Mouse (Mus musculus): ENCODE measurements around the gene Stra6. TPM values are rescaled to one million over a fixed set of nuclear protein-coding genes. Genes with fewer than 3 reads are reported as not detected.
A peak's percentile ranks its signal among the peaks of the same experiment; 100 is the strongest.

Stra6 gene
- total and polyA plus RNA-seq, 2 experiments: not detected

DNA sequence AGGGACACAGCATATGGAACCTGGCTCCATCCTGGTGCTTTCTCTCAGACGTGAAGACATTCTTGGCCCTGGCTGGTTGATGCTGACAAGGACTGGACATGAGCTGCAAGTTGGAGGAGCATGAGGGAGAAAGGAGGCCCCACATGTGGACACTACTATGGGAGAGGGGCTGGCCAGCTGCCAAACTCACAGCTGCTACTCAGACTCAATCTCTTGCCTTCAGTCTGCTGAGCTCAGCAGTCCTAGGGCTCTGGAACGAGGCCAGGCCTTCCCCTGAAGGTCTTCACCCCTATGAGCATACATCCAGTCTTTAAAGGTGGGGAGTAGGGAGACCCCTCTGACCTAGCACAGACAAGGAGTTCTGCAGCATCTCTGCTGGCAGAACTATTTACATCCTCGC lies 91.8 kb downstream of the Stra6 start:
- Histone ChIP-seq H3K27me3 (ENCODE audit: control insufficient read depth, insufficient read depth, low read length) (no peaks in the 10 kb centered on the region), H3K79me2 (ENCODE audit: control insufficient read depth, insufficient read depth, low read length) (no peaks in the 10 kb centered on the region), H3K4me3 (ENCODE audit: insufficient read depth, low read depth, low read length) (no peak overlapping the region), H3K36me3 (ENCODE audit: control insufficient read depth, insufficient read depth, low read length) (no peaks in the 10 kb centered on the region), H3K27ac (replicated peaks; ENCODE audit: insufficient read depth, low read depth, low read length) (no peak overlapping the region), H3K9ac (ENCODE audit: low read depth, low read length) (no peak overlapping the region), H3K4me1 (ENCODE audit: control insufficient read depth, insufficient read depth, low read length) (no peaks in the 10 kb centered on the region)
- TF ChIP-seq CTCF (IDR thresholded peaks at IDR 0.05; ENCODE audit: low read depth, low read length): no peak
- TF ChIP-seq POLR2A (IDR thresholded peaks at IDR 0.05; ENCODE audit: extremely low read depth, insufficient read depth, low read length): no peak
- 55% methylated on average over 3 of the region's 3 CpGs for WGBS
- no peak for DNase-seq (ENCODE audit: extremely low read depth, low read depth, low spot score)

DNA sequence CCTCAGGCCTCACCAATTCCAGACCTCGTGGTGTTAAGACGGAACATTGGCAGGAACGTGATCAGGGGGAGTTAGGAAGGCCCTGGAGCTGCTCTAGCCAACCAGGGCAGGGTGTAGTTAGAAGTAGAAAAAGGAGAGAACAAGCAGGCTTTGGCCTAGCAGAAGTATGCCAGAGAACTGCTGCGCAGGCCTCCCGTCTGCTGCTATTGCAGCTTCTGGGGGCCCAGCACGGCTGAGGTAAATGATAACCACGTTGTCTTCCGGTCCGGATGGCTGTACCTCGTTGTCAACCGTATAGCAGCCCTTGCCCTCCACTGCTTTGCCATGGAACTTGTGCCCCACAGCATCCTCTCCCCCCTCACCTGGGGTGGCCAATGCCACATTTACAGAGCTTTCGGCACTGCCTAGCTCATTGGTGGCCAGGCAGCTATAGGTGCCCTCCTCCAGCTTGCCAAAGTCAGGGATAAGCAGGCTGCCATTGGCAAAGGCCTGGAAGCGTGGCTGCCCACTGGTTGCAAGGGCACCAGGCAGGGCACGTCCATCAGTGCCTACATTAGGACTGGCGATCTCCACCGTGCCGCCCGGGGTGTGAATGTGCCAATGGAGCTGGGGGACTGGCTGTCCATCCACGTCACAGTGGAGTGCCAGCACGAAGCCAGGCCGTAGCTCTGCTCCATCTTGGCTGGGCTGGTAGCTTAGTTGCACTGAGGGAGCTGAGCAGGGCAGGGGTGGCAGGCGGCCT lies 93.4 kb downstream of the Stra6 start:
- Histone ChIP-seq H3K4me3 (ENCODE audit: insufficient read depth, low read depth, low read length) (no peak overlapping the region), H3K27ac (replicated peaks; ENCODE audit: insufficient read depth, low read depth, low read length) (no peak overlapping the region), H3K9ac (ENCODE audit: low read depth, low read length) (no peak overlapping the region), H3K27me3 (ENCODE audit: control insufficient read depth, insufficient read depth, low read length) (no peaks in the 10 kb centered on the region), H3K36me3 (ENCODE audit: control insufficient read depth, insufficient read depth, low read length) (no peaks in the 10 kb centered on the region), H3K4me1 (ENCODE audit: control insufficient read depth, insufficient read depth, low read length) (no peaks in the 10 kb centered on the region), H3K79me2 (ENCODE audit: control insufficient read depth, insufficient read depth, low read length) (no peaks in the 10 kb centered on the region)
- 88% methylated on average over 22 of the region's 22 CpGs for WGBS
- no peak for DNase-seq (ENCODE audit: extremely low read depth, low read depth, low spot score)
- TF ChIP-seq POLR2A (IDR thresholded peaks at IDR 0.05; ENCODE audit: extremely low read depth, insufficient read depth, low read length) (no peak), CTCF (IDR thresholded peaks at IDR 0.05; ENCODE audit: low read depth, low read length) (no peak)

- WGBS: 77% methylated on average over 13 of the region's 13 CpGs
- H3K27ac ChIP-seq (replicated peaks; ENCODE audit: insufficient read depth, low read depth, low read length): peak overlapping the region; percentile 11; the same call in 1 of the 2 replicates
Measured at GRCm38 (mm10) chr9:58157838-58158237, 94.2 kb downstream of the Stra6 start.

DNA sequence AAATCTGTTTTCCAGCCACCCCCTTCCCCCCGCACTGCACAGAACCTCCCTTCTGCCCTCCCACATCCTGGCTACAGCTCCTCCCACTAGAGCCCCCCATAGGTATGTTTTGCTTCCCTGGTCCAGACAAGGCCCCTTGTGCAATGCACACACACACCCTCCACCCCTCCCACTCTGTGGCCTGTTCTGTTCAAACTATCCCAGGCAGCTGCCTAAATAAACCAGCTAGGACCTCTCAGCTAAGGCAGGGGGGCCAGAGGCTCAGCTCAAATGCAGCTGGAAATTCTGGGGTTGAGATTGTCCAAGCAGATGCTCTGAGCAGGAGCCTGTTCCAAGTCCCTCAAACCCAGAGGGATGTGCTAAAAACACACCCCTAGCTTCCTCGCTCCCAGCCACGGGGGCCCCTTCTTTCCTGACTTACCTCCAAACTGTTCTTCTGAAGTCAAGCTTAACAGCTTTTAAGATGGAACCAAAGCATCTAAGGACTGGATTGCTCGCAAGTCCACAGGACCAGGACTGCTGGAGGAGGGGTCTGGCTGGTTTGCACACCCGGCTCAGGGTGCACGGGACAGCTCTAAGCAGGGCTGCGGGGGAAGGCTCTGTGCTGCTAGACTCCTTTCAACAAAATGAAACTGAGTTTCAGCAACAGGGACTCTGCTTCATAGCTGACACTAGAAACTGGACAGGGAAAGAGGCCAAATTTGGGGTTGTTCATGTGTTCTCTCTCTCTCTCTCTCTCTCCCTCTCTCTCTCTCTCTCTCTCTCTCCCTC lies 95.1 kb downstream of the Stra6 start:
- Histone ChIP-seq H3K27ac (replicated peaks; ENCODE audit: insufficient read depth, low read depth, low read length) (no peak overlapping the region; the same call in 1 of the 2 replicates), H3K4me3 (ENCODE audit: insufficient read depth, low read depth, low read length) (no peak overlapping the region; the same call in 1 of the 2 replicates), H3K4me1 (ENCODE audit: control insufficient read depth, insufficient read depth, low read length) (no peaks in the 10 kb centered on the region), H3K36me3 (ENCODE audit: control insufficient read depth, insufficient read depth, low read length) (no peaks in the 10 kb centered on the region), H3K27me3 (ENCODE audit: control insufficient read depth, insufficient read depth, low read length) (no peaks in the 10 kb centered on the region), H3K9ac (ENCODE audit: low read depth, low read length) (no peak overlapping the region), H3K79me2 (ENCODE audit: control insufficient read depth, insufficient read depth, low read length) (no peaks in the 10 kb centered on the region)
- WGBS: 50% methylated on average over 7 of the region's 7 CpGs
- TF ChIP-seq CTCF (IDR thresholded peaks at IDR 0.05; ENCODE audit: low read depth, low read length) (no peak), POLR2A (IDR thresholded peaks at IDR 0.05; ENCODE audit: extremely low read depth, insufficient read depth, low read length) (no peak)
- DNase-seq (ENCODE audit: extremely low read depth, low read depth, low spot score): peak; percentile 21

More at GRCm38 (mm10) chr9:58157838-58158237, 94.2 kb downstream of the Stra6 start:
- H3K79me2 ChIP-seq (ENCODE audit: control insufficient read depth, insufficient read depth, low read length): no peaks in the 10 kb centered on the region
- H3K4me3 ChIP-seq (ENCODE audit: insufficient read depth, low read depth, low read length): peak overlapping the region; percentile 1; the same call in 1 of the 2 replicates
- no peaks in the 10 kb centered on the region for H3K27me3 ChIP-seq (ENCODE audit: control insufficient read depth, insufficient read depth, low read length)
- no peak overlapping the region for H3K9ac ChIP-seq (ENCODE audit: low read depth, low read length)
- DNase-seq (ENCODE audit: extremely low read depth, low read depth, low spot score): no peak
- no peaks in the 10 kb centered on the region for H3K4me1 ChIP-seq (ENCODE audit: control insufficient read depth, insufficient read depth, low read length)
- no peak for TF ChIP-seq POLR2A (IDR thresholded peaks at IDR 0.05; ENCODE audit: extremely low read depth, insufficient read depth, low read length)
- no peaks in the 10 kb centered on the region for H3K36me3 ChIP-seq (ENCODE audit: control insufficient read depth, insufficient read depth, low read length)

GRCm38 (mm10) chr9:58159855-58160254 lies 96.3 kb downstream of the Stra6 start:
- Histone ChIP-seq H3K27me3 (ENCODE audit: control insufficient read depth, insufficient read depth, low read length) (no peaks in the 10 kb centered on the region), H3K79me2 (ENCODE audit: control insufficient read depth, insufficient read depth, low read length) (no peaks in the 10 kb centered on the region), H3K4me1 (ENCODE audit: control insufficient read depth, insufficient read depth, low read length) (no peaks in the 10 kb centered on the region), H3K4me3 (ENCODE audit: insufficient read depth, low read depth, low read length) (no peak overlapping the region), H3K27ac (replicated peaks; ENCODE audit: insufficient read depth, low read depth, low read length) (no peak overlapping the region), H3K36me3 (ENCODE audit: control insufficient read depth, insufficient read depth, low read length) (no peaks in the 10 kb centered on the region), H3K9ac (ENCODE audit: low read depth, low read length) (no peak overlapping the region)
- DNase-seq (ENCODE audit: extremely low read depth, low read depth, low spot score): no peak
- WGBS: 56% methylated on average over 4 of the region's 4 CpGs
- no peak for TF ChIP-seq CTCF (IDR thresholded peaks at IDR 0.05; ENCODE audit: low read depth, low read length)
- TF ChIP-seq POLR2A (IDR thresholded peaks at IDR 0.05; ENCODE audit: extremely low read depth, insufficient read depth, low read length): no peak

All from liver, adult 2 months (tissue).